Mouse (Mus musculus): Measurements from ENCODE around the gene Syndig1. TPM values are rescaled to one million over a fixed set of nuclear protein-coding genes. Genes with fewer than 3 reads are reported as not detected.

Syndig1 gene
- polyA plus RNA-seq, 1 experiment from 2014 or later = 7.9 TPM

GRCm38 (mm10) chr2:149891647-149892046, 62.6 kb downstream of the Syndig1 start:
- no peak overlapping the region for H3K4me2 ChIP-seq
- H3K4me1 ChIP-seq = no peaks in the 10 kb centered on the region
- no peak for ATAC-seq (ENCODE audit: insufficient read depth, low FRiP score, low read depth)
- no peak overlapping the region for H3K9ac ChIP-seq
- no peaks in the 10 kb centered on the region for H3K9me3 ChIP-seq
- WGBS = 55% methylated on average over 2 of the region's 2 CpGs
- no peak overlapping the region for H3K4me3 ChIP-seq (replicated peaks)
- no peak overlapping the region for H3K27ac ChIP-seq
- no peaks in the 10 kb centered on the region for H3K36me3 ChIP-seq
- H3K27me3 ChIP-seq (replicated peaks) = no peaks in the 10 kb centered on the region

- Histone ChIP-seq H3K9me3 (no peaks in the 10 kb centered on the region), H3K27me3 (replicated peaks) (no peaks in the 10 kb centered on the region), H3K4me3 (replicated peaks) (no peak overlapping the region), H3K4me2 (no peak overlapping the region), H3K36me3 (no peaks in the 10 kb centered on the region), H3K27ac (no peak overlapping the region), H3K9ac (no peak overlapping the region), H3K4me1 (no peaks in the 10 kb centered on the region)
- no peak for ATAC-seq (ENCODE audit: insufficient read depth, low FRiP score, low read depth)
- 66% methylated on average over 2 of the region's 2 CpGs for WGBS
These were observed 67.3 kb downstream of the Syndig1 start for GRCm38 (mm10) chr2:149896337-149896736.

- no peaks in the 10 kb centered on the region for H3K9me3 ChIP-seq
- no peaks in the 10 kb centered on the region for H3K4me1 ChIP-seq
- H3K9ac ChIP-seq = no peak overlapping the region
- no peaks in the 10 kb centered on the region for H3K36me3 ChIP-seq
- ATAC-seq (ENCODE audit: insufficient read depth, low FRiP score, low read depth) = no peak
- no peak overlapping the region for H3K4me3 ChIP-seq (replicated peaks)
- H3K27me3 ChIP-seq (replicated peaks) = no peaks in the 10 kb centered on the region
- 88% methylated on average over 9 of the region's 9 CpGs for WGBS
- H3K27ac ChIP-seq = no peak overlapping the region
- H3K4me2 ChIP-seq = no peak overlapping the region
These were observed 70.6 kb downstream of the Syndig1 start for GRCm38 (mm10) chr2:149899615-149900014.

- Histone ChIP-seq H3K27ac (no peak overlapping the region), H3K36me3 (no peaks in the 10 kb centered on the region), H3K4me2 (no peak overlapping the region), H3K27me3 (replicated peaks) (no peaks in the 10 kb centered on the region), H3K9me3 (no peaks in the 10 kb centered on the region), H3K4me1 (no peaks in the 10 kb centered on the region), H3K4me3 (replicated peaks) (no peak overlapping the region), H3K9ac (no peak overlapping the region)
- ATAC-seq (ENCODE audit: insufficient read depth, low FRiP score, low read depth) = no peak
- 77% methylated on average over 1 of the region's 1 CpGs for WGBS
These were observed 71.6 kb downstream of the Syndig1 start for GRCm38 (mm10) chr2:149900606-149901005.

DNA sequence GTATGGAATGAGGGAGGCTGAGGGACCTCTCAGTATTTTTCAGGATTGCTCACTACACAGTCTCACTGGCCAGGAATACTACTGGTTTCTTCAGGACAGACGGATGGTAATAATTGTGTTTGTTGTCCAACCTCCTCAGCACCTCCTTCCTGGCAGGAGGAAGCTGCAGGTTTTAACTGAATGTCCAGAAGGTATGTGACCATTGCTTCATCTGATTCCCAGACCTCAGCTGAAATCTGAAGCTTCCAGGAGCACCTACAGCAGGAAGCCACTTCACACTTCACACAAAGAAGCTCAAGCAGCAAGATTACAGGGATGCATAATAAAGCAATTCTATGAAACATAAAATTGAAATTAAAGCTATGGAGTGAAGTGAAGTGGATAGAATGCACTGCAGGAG, 75.4 kb downstream of the Syndig1 start:
- ATAC-seq (ENCODE audit: insufficient read depth, low FRiP score, low read depth) = no peak
- no peaks in the 10 kb centered on the region for H3K36me3 ChIP-seq
- 85% methylated on average over 1 of the region's 1 CpGs for WGBS
- no peaks in the 10 kb centered on the region for H3K9me3 ChIP-seq
- H3K4me2 ChIP-seq = no peak overlapping the region
- no peak overlapping the region for H3K9ac ChIP-seq
- no peak overlapping the region for H3K27ac ChIP-seq
- no peak overlapping the region for H3K4me3 ChIP-seq (replicated peaks)
- no peaks in the 10 kb centered on the region for H3K4me1 ChIP-seq
- H3K27me3 ChIP-seq (replicated peaks) = no peaks in the 10 kb centered on the region

DNA sequence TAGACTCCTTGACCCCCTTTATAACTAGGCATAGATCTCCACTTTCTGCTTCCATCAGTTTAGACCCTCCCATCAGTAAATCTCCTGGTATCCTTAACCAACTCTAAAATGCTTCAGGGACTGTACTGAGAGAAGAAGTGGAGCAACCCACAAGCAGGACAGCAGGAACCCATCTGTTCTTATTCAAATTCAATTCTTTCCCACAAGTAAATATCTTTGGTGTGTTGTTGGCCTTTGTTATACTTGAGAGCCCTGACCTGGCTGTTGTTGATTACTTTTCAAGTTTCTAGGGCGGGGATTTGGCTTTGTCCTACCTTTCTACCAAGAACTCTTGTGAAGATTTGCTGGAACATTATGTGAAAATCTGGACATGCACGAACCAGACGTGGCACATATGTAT, 77.7 kb downstream of the Syndig1 start:
- ATAC-seq (ENCODE audit: insufficient read depth, low FRiP score, low read depth) = no peak

GRCm38 (mm10) chr2:149917162-149917561, 88.2 kb downstream of the Syndig1 start:
- WGBS = 81% methylated on average over 3 of the region's 3 CpGs
- Histone ChIP-seq H3K36me3 (no peaks in the 10 kb centered on the region), H3K9ac (no peak overlapping the region), H3K4me3 (replicated peaks) (no peak overlapping the region), H3K9me3 (no peaks in the 10 kb centered on the region), H3K27me3 (replicated peaks) (no peaks in the 10 kb centered on the region), H3K4me2 (no peak overlapping the region), H3K27ac (no peak overlapping the region), H3K4me1 (no peaks in the 10 kb centered on the region)
- ATAC-seq (ENCODE audit: insufficient read depth, low FRiP score, low read depth) = no peak

More for the DNA sequence above, 77.7 kb downstream of the Syndig1 start:
- Histone ChIP-seq H3K9me3 (no peaks in the 10 kb centered on the region), H3K9ac (no peak overlapping the region), H3K4me2 (no peak overlapping the region), H3K27ac (no peak overlapping the region), H3K36me3 (no peaks in the 10 kb centered on the region), H3K4me3 (replicated peaks) (no peak overlapping the region), H3K4me1 (no peaks in the 10 kb centered on the region), H3K27me3 (replicated peaks) (no peaks in the 10 kb centered on the region)
- 80% methylated on average over 3 of the region's 3 CpGs for WGBS

- no peak for ATAC-seq (ENCODE audit: insufficient read depth, low FRiP score, low read depth)
- no peak overlapping the region for H3K27ac ChIP-seq
- no peak overlapping the region for H3K9ac ChIP-seq
- H3K36me3 ChIP-seq = no peaks in the 10 kb centered on the region
- no peak overlapping the region for H3K4me3 ChIP-seq (replicated peaks)
- no peaks in the 10 kb centered on the region for H3K4me1 ChIP-seq
- no peaks in the 10 kb centered on the region for H3K9me3 ChIP-seq
- WGBS = 59% methylated on average over 2 of the region's 2 CpGs
- no peaks in the 10 kb centered on the region for H3K27me3 ChIP-seq (replicated peaks)
- no peak overlapping the region for H3K4me2 ChIP-seq
These were observed 94.5 kb downstream of the Syndig1 start for GRCm38 (mm10) chr2:149923561-149923960.

GRCm38 (mm10) chr2:149925911-149926310, 96.9 kb downstream of the Syndig1 start:
- H3K36me3 ChIP-seq = no peaks in the 10 kb centered on the region
- no peak overlapping the region for H3K4me3 ChIP-seq (replicated peaks)
- H3K4me1 ChIP-seq = no peaks in the 10 kb centered on the region
- H3K27me3 ChIP-seq (replicated peaks) = no peaks in the 10 kb centered on the region
- no peak overlapping the region for H3K27ac ChIP-seq
- H3K9ac ChIP-seq = no peak overlapping the region
- 90% methylated on average over 2 of the region's 2 CpGs for WGBS
- ATAC-seq (ENCODE audit: insufficient read depth, low FRiP score, low read depth) = no peak
- no peaks in the 10 kb centered on the region for H3K9me3 ChIP-seq
- H3K4me2 ChIP-seq = no peak overlapping the region

DNA sequence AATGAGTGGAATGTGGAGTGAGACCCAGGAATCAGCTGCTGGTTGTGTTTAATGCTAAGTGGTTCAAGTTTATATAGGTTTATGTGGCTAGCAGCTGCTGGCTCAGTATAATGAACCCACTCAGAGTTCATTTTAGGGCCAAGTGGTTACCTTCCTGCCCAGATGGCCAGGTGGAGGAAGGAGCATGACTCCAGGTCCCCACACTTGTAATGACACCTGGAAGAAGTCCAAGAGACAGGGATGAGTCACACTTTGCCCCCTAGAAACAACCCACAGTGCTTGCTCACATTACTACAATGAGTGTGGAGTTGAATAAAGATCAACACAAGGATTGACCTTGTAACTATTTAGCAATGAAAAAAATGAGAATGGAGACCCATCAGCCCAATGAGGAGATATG, 98.0 kb downstream of the Syndig1 start:
- no peaks in the 10 kb centered on the region for H3K4me1 ChIP-seq
- H3K27ac ChIP-seq = no peak overlapping the region
- H3K9ac ChIP-seq = no peak overlapping the region
- H3K36me3 ChIP-seq = no peaks in the 10 kb centered on the region
- no peaks in the 10 kb centered on the region for H3K9me3 ChIP-seq
- H3K4me3 ChIP-seq (replicated peaks) = no peak overlapping the region
- no peaks in the 10 kb centered on the region for H3K27me3 ChIP-seq (replicated peaks)
- ATAC-seq (ENCODE audit: insufficient read depth, low FRiP score, low read depth) = no peak
- H3K4me2 ChIP-seq = no peak overlapping the region

GRCm38 (mm10) chr2:149927481-149927880, 98.5 kb downstream of the Syndig1 start:
- H3K36me3 ChIP-seq = no peaks in the 10 kb centered on the region
- 86% methylated on average over 3 of the region's 3 CpGs for WGBS
- H3K4me2 ChIP-seq = no peak overlapping the region
- H3K27ac ChIP-seq = no peak overlapping the region
- H3K4me1 ChIP-seq = no peaks in the 10 kb centered on the region
- H3K9ac ChIP-seq = no peak overlapping the region
- no peak overlapping the region for H3K4me3 ChIP-seq (replicated peaks)
- no peaks in the 10 kb centered on the region for H3K27me3 ChIP-seq (replicated peaks)
- ATAC-seq (ENCODE audit: insufficient read depth, low FRiP score, low read depth) = no peak
- no peaks in the 10 kb centered on the region for H3K9me3 ChIP-seq

GRCm38 (mm10) chr2:149929986-149930385, 101.0 kb downstream of the Syndig1 start:
- Histone ChIP-seq H3K27me3 (replicated peaks) (no peaks in the 10 kb centered on the region), H3K27ac (no peak overlapping the region), H3K36me3 (no peaks in the 10 kb centered on the region), H3K4me2 (no peak overlapping the region), H3K4me1 (no peaks in the 10 kb centered on the region), H3K9me3 (no peaks in the 10 kb centered on the region), H3K4me3 (replicated peaks) (no peak overlapping the region), H3K9ac (no peak overlapping the region)
- 59% methylated on average over 5 of the region's 5 CpGs for WGBS
- ATAC-seq (ENCODE audit: insufficient read depth, low FRiP score, low read depth) = no peak

GRCm38 (mm10) chr2:149931111-149931510, 102.1 kb downstream of the Syndig1 start:
- Histone ChIP-seq H3K36me3 (no peaks in the 10 kb centered on the region), H3K4me3 (replicated peaks) (no peak overlapping the region), H3K27me3 (replicated peaks) (no peaks in the 10 kb centered on the region), H3K9me3 (no peaks in the 10 kb centered on the region), H3K4me2 (no peak overlapping the region), H3K9ac (no peak overlapping the region), H3K4me1 (no peaks in the 10 kb centered on the region), H3K27ac (no peak overlapping the region)
- WGBS = 60% methylated on average over 2 of the region's 2 CpGs
- ATAC-seq (ENCODE audit: insufficient read depth, low FRiP score, low read depth) = no peak
